Mouse (Mus musculus): Measurements from ENCODE around the gene Rhox4d.
"Not testable (repeated sequence)": the region's sequence is repeated elsewhere in the genome, so short reads cannot be mapped to it uniquely, and the experiment has no call there.

The Rhox4d gene

DNA sequence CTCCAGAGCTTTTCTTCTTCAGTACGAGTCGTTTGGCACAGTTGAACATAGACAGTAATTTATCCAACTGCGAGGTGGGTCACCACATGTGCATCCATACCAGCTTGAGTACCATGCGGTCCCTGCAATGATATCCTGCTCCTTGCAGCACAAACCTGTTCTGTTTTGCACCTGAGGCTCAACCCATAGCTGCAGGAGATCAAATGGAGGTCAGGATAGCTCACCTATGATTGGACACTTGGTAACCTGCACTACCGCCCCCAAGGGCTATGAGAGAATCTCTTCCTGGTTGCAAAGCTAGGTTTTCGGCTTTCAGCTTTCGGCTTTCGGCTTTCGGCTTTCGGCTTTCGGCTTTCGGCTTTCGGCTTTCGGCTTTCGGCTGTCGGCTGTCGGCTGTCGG is at the start of gene Rhox4d:
Gene Rhox4d, plus strand, starts transcription at position 301 of the 400 bp plus-strand sequence.
- DNase-seq (ENCODE audit: extremely low spot score, low read depth, low spot score) = not testable (repeated sequence)

DNA sequence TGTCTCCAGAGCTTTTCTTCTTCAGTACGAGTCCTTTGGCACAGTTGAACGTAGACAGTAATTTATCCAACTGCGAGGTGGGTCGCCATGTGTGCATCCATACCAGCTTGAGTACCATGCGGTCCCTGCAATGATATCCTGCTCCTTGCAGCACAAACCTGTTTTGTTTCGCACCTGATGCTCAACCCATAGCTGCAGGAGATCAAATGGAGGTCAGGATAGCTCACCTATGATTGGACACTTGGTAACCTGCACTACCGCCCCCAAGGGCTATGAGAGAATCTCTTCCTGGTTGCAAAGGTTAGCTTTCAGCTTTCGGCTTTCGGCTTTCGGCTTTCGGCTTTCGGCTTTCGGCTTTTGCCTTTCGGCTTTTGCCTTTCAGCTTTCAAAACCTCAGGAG is 34.1 kb upstream of the Rhox4d start, which contains the start of gene Rhox4c:
Gene Rhox4c, plus strand, starts transcription at position 301 of the 400 bp plus-strand sequence.
- not testable (repeated sequence) for DNase-seq (ENCODE audit: extremely low spot score, low read depth, low spot score)

DNA sequence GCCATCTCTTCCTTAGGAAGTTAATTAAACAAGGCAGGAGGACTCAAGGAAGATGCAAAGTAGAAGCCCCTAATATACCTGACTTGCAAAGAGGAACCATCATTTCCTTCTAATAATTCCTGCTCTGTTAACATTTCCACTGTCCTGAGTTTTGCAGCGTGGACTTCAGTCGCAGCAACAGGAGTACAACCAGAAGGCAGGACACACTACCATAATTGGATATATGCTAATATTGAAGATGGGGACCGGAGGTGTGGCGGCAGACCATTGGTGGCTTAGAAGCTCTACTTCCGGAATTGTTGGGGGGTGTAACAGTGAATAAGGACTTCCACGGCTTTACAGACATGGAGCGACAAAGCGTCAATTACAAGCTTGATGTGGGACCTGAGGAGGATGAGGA is 16.0 kb downstream of the Rhox4d start, which contains the start of gene Rhox2e:
Gene Rhox2e, plus strand, starts transcription at position 301 of the 400 bp plus-strand sequence.
- not testable (repeated sequence) for DNase-seq (ENCODE audit: extremely low spot score, low read depth, low spot score)

- DNase-seq (ENCODE audit: extremely low spot score, low read depth, low spot score) = not testable (repeated sequence)
Observed at GRCm38 (mm10) chrX:37541719-37542118, 27.6 kb downstream of the Rhox4d start, which contains the start of gene Rhox3e. Gene Rhox3e, plus strand, starts transcription at chrX:37542019.

DNA sequence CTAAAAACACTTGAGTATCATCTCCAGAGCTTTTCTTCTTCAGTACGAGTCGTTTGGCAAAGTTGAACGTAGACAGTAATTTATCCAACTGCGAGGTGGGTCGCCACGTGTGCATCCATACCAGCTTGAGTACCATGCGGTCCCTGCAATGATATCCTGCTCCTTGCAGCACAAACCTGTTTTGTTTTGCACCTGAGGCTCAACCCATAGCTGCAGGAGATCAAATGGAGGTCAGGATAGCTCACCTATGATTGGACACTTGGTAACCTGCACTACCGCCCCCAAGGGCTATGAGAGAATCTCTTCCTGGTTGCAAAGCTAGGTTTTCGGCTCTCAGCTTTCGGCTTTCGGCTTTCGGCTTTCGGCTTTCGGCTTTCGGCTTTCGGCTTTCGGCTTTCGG is 43.0 kb downstream of the Rhox4d start, which contains the start of gene Rhox4e:
Gene Rhox4e, plus strand, starts transcription at position 301 of the 400 bp plus-strand sequence.
- not testable (repeated sequence) for DNase-seq (ENCODE audit: extremely low spot score, low read depth, low spot score)

Measured in hindlimb bud, embryonic 11.5 days (tissue).